Mouse (Mus musculus) C2C12 (cell line): ENCODE measurements at regions not wholly inside any gene's neighbourhood (a gene's known extent, or its start where the extent isn't known, plus 50 kb on each side); places are given as distances from the start of the nearest gene placed in this dataset.

Experiments used
- H3K27me3 ChIP-seq: one replicate; pipeline ENCODE4 v1.6.1; 2011; ENCODE audit not compliant: control insufficient read depth, insufficient read depth, insufficient read length
- H3K36me3 ChIP-seq: one replicate; pipeline ENCODE4 v1.6.1; 2011; ENCODE audit not compliant: control insufficient read depth, insufficient read depth
- H3K4me3 ChIP-seq: one replicate; pipeline ENCODE4 v1.5.1; 2011; ENCODE audit warnings: mild to moderate bottlenecking, control low read depth; ENCODE audit not compliant: poor library complexity, insufficient read depth, severe bottlenecking
- H3K79me2 ChIP-seq: one replicate; pipeline ENCODE4 v1.6.1; 2011; ENCODE audit not compliant: control insufficient read depth, insufficient read depth
- H3K79me3 ChIP-seq: one replicate; pipeline ENCODE4 v1.6.1; 2011; ENCODE audit warnings: low read depth, control low read depth
- H3ac ChIP-seq: one replicate; pipeline ENCODE3; 2011; ENCODE audit warnings: low read depth; ENCODE audit not compliant: control insufficient read depth, insufficient read length
- CEBPB ChIP-seq: IDR thresholded peaks from one replicate; pipeline ENCODE4 v1.6.1; 2011; ENCODE audit warnings: low read depth, mild to moderate bottlenecking, control low read depth, moderate library complexity
- CTCF ChIP-seq: IDR thresholded peaks from one replicate; pipeline ENCODE4 v1.5.1; 2011; ENCODE audit not compliant: control insufficient read depth, insufficient read depth, insufficient read length
- FOSL1 ChIP-seq: IDR thresholded peaks from one replicate; pipeline ENCODE4 v1.8.0; 2011; ENCODE audit warnings: mild to moderate bottlenecking, low read length; ENCODE audit not compliant: poor library complexity, insufficient read depth, severe bottlenecking
- MAX ChIP-seq: IDR thresholded peaks from one replicate; pipeline ENCODE4 v1.6.1; 2011; ENCODE audit warnings: mild to moderate bottlenecking, control low read depth
- MYOD1 ChIP-seq: IDR thresholded peaks from one replicate; pipeline ENCODE4 v1.6.1; 2011; ENCODE audit warnings: low read depth; ENCODE audit not compliant: control insufficient read depth, insufficient read length
- MYOG ChIP-seq: IDR thresholded peaks from one replicate; pipeline ENCODE4 v1.6.1; 2011; ENCODE audit not compliant: control insufficient read depth, insufficient read length; ENCODE audit errors: extremely low read depth
- USF1 ChIP-seq: IDR thresholded peaks from one replicate; pipeline ENCODE4 v1.6.1; 2011; ENCODE audit warnings: low read depth, mild to moderate bottlenecking, control low read depth, moderate library complexity

DNA sequence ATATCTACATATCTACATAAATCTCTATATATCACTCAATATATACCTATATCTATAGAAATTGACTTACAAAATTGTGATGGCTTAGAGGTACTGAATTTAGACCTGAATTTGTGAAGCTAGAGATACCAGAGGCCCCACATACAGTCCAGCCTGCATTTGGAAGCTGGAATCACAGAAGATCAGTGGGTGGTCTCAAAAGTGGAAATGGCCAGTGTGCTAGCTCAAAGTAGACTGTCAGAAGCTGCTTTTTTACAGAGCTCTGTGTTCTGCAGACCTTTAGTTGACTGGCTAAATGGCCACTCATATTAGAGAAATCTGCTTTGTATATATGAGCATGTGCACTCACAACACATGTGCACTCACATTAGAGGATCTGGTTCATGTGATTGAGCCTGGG lies 376.9 kb upstream of the Plxna2 start:
- Histone ChIP-seq H3K36me3 (no peaks in the 10 kb centered on the region), H3K79me2 (no peaks in the 10 kb centered on the region), H3K4me3 (no peak overlapping the region), H3K27me3 (no peaks in the 10 kb centered on the region), H3ac (no peak overlapping the region), H3K79me3 (no peaks in the 10 kb centered on the region)
- TF ChIP-seq CTCF, result no peak
- no peak for TF ChIP-seq FOSL1
- TF ChIP-seq MYOD1, result no peak
- TF ChIP-seq USF1, result no peak
- no peak for TF ChIP-seq MAX
- no peak for TF ChIP-seq CEBPB
- TF ChIP-seq MYOG, result no peak

DNA sequence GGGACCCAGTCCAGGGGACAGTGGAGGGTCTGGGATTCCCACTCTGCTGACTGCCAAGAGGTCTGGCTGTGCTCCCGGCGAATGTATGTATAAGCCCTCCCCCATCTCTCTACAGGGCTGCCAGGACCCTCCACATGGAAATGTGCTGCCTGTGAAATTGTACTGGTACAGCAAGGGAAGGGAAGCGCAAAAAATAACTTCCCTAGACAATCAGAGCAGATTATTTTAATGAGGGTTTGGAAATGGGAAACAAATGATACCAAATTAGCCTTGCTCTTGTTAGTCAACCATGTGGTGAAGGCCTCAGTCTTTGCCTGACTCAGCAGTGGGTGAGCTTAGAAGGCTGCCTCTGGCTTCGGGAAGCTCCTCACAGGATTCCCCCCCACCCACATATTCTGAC lies 386.8 kb upstream of the Plxna2 start:
- H3K27me3 ChIP-seq, result no peaks in the 10 kb centered on the region
- no peak overlapping the region for H3K4me3 ChIP-seq
- no peaks in the 10 kb centered on the region for H3K79me2 ChIP-seq
- TF ChIP-seq MAX, result no peak
- no peak for TF ChIP-seq FOSL1
- TF ChIP-seq MYOD1, result no peak
- no peak for TF ChIP-seq USF1
- TF ChIP-seq MYOG, result no peak
- TF ChIP-seq CTCF, result no peak
- no peak for TF ChIP-seq CEBPB
- H3K79me3 ChIP-seq, result no peaks in the 10 kb centered on the region
- H3ac ChIP-seq, result no peak overlapping the region
- H3K36me3 ChIP-seq, result no peaks in the 10 kb centered on the region

DNA sequence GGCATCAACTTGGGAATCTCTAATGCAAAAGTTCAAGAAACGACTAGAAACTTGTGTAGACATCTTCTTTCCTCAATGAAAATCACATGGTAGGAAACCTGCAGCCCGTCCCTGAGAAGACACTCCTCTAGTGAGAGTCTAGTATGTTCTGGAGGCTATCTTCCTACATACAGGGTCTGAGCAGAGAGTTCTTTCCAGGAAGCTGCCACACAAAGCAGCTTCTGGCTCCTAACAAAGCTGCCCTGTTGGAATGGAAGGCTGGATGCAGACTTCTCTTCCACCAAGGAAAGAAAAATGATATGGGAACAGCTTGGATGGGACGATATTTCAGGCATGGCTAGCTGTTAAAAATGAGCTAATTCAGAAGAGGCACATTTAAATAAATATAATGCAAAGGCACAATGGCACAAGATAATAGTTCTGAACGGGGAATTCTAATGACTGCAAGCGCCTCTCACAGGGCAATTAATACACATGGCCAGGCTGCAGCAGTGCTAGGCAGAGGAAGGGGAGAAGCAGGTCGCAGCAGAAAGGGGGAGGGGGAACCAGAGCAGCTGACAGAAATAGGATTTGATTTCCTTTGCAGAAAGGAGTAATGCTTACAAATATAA lies 391.4 kb upstream of the Plxna2 start:
- H3K79me3 ChIP-seq, result no peaks in the 10 kb centered on the region
- TF ChIP-seq CTCF (no peak), CEBPB (no peak), FOSL1 (no peak), MYOG (no peak)
- H3ac ChIP-seq, result no peak overlapping the region
- H3K4me3 ChIP-seq, result no peak overlapping the region
- no peaks in the 10 kb centered on the region for H3K36me3 ChIP-seq
- no peaks in the 10 kb centered on the region for H3K79me2 ChIP-seq
- no peaks in the 10 kb centered on the region for H3K27me3 ChIP-seq

DNA sequence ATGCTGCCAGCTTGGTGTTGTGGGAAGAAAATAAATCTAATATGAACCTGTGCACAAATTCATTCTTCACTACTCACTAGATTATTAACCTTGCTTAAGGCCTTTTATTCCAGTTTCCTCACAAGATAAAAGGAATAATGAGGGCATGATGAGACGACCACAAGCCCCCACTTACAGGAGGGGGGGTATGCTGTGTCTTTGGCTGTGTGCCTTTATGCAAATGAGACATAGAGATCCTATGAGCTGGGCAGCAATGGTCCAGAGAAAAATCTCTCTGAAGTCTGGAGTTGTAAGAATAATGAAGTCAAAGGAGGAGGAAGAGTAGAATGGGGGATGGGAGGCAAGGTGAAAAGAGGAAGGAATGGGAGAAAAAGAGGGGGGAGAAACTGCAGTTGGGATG lies 392.2 kb upstream of the Plxna2 start:
- no peak overlapping the region for H3K4me3 ChIP-seq
- TF ChIP-seq CTCF, result no peak
- TF ChIP-seq CEBPB, result no peak
- no peak for TF ChIP-seq MYOD1
- no peak for TF ChIP-seq MAX
- TF ChIP-seq USF1, result no peak
- no peak for TF ChIP-seq MYOG
- no peak for TF ChIP-seq FOSL1
- no peak overlapping the region for H3ac ChIP-seq
- no peaks in the 10 kb centered on the region for H3K27me3 ChIP-seq
- H3K36me3 ChIP-seq, result no peaks in the 10 kb centered on the region
- no peaks in the 10 kb centered on the region for H3K79me2 ChIP-seq
- H3K79me3 ChIP-seq, result no peaks in the 10 kb centered on the region

DNA sequence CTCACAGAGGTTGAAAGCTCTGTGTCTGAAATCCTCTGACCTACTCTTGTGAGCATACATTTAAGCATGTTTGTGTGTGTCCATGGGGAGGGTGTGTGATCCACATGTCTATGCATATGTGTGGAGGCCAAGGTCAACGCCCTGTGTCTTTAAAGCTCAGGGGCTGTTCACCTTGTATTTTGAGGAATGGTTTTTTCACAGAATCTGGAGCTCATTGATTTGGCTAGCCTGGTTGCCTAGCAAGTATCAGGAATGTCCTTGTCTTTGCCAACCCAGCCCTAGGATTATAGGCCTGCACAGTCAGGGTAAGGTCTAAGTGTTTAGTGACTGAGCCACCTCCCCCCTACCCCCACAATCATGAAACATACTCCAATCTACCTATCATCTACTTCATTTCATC lies 394.0 kb upstream of the Plxna2 start:
- TF ChIP-seq CEBPB, result no peak
- no peak for TF ChIP-seq USF1
- no peak for TF ChIP-seq CTCF
- no peak for TF ChIP-seq MAX
- TF ChIP-seq FOSL1, result no peak
- TF ChIP-seq MYOD1, result no peak
- no peak for TF ChIP-seq MYOG
- Histone ChIP-seq H3ac (no peak overlapping the region), H3K4me3 (no peak overlapping the region), H3K36me3 (no peaks in the 10 kb centered on the region), H3K27me3 (no peaks in the 10 kb centered on the region), H3K79me3 (no peaks in the 10 kb centered on the region), H3K79me2 (no peaks in the 10 kb centered on the region)

DNA sequence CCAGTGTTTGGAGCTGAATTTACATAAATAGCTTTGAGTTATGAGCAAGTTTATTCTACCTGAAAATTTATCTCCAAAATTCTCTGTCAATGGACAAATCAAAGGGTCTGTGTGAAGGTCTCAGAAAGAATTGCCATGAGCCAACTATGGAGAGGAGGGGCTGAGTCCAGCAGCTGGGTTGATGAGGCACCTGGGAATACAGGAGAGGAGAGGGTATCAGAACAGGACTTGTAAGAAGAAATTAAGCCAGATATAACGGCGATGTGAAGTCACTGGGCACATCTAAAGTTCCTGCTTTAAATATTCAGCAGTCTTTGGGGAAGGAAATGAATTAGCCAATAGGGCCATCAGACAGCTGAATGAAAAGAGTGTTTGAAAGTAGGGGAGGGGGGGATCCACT lies 394.4 kb upstream of the Plxna2 start:
- Histone ChIP-seq H3K79me2 (no peaks in the 10 kb centered on the region), H3K36me3 (no peaks in the 10 kb centered on the region), H3K79me3 (no peaks in the 10 kb centered on the region), H3K27me3 (no peaks in the 10 kb centered on the region), H3K4me3 (no peak overlapping the region), H3ac (no peak overlapping the region)
- no peak for TF ChIP-seq CTCF
- TF ChIP-seq MYOG, result no peak
- TF ChIP-seq FOSL1, result no peak
- no peak for TF ChIP-seq MAX
- TF ChIP-seq USF1, result no peak
- no peak for TF ChIP-seq CEBPB
- TF ChIP-seq MYOD1, result no peak
